Mouse (Mus musculus) urinary bladder, adult 18-20 months (tissue): Measurements from ENCODE around the gene Son.
"Not testable (repeated sequence)": the region's sequence is repeated elsewhere in the genome, so short reads cannot be mapped to it uniquely, and the experiment has no call there.

Experiments used
- DNase-seq, 2 experiments: peaks; one replicate each; pipeline ENCODE4 v3.0.0; 2022; ENCODE audit warnings: low spot score in 2 of 2, mixed read lengths in 2 of 2

Son gene

DNA sequence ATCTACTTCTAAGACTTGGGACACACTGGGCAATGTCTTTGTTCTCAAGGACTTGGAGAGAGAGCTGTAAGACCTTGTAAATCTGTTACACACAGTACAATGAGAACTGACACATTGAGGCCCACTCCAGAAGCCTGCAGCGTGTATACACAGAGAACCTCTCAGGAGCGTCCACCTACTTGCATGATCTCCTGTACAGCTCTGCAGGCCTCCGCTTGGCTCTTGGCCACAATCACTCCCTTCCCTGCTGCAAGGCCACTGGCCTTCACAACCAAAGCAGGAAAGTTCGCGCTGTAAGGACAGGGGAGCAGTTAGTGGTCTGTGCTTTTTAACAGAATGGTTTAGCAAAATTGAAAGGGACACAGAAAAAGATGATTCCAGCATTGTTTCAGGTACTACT is 8.1 kb upstream of the Son start:
- no peak for DNase-seq

DNA sequence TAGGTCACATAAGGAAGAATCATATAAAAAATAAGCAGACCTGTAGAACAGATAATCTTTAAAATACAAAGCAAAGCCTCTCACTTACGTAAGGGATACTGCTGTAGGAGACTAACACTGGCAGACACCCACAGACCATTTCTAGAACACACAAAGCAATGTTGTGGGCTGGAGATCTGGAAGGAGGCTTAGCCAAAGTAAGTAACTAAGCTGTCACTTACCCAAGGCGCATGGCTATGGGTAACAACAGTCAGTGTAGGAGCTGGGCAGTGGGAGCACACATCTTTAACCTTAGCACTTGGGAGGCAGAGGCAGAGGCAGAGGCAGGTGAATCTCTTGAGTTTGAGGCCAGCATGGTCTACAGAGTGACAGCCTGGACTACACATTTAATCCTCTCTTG is 7.7 kb upstream of the Son start:
- DNase-seq: no peak

DNA sequence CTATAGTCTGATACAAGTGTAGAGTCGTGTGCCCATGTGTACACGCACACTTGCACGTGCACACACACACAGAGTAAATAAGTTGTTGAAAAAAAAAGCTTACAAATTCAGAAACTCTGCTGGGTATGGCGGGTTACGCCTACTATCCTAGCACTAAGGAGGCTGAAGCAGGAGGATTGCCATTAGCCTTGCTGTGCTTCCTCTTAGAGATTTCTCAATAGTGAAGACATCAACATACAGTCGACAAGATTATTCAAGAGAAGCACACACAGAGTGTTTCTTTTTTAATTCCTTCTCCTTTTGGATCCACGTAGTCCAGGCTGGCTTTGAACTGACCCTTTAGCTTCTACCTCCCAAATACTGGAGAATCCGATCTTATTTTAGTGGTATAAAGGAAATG is 7.1 kb upstream of the Son start:
- DNase-seq: no peak

DNA sequence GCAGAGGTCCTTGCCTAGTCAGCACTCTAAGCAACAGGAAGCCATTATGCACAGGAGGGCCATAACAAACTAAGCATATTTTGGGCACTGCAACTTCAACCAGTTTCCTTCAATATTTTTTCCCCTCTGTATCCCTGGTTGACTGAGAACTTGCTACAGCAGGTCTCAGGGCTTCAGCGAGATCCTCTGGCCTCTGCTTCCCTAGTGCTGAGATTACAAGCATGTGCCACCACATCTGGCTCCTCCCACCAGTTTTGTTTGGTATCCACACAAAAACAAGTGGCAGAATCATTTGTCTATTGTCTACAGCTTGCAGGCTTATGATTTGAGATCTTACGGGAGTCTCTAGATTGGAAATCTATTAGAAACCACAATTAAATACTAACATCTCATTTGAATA is 2.4 kb upstream of the Son start:
- no peak for DNase-seq

DNA sequence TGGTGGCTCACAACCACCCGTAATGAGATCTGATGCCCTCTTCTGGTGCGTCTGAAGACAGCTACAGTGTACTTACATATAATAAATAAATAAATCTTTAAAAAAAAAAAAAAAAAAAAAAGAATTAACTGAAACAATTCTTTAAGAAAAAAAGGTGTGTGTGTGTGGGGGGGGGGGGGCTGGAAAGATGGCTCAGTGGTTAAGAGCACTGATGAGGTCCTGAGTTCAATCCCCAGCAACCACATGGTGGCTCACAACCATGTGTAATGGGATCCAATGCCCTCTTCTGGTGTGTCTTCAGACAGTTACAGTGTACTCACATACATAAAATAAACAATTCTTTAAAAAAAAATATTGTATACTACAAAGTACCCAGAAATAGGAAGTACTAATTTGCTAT is 1.9 kb upstream of the Son start:
- not testable (repeated sequence) for DNase-seq

DNA sequence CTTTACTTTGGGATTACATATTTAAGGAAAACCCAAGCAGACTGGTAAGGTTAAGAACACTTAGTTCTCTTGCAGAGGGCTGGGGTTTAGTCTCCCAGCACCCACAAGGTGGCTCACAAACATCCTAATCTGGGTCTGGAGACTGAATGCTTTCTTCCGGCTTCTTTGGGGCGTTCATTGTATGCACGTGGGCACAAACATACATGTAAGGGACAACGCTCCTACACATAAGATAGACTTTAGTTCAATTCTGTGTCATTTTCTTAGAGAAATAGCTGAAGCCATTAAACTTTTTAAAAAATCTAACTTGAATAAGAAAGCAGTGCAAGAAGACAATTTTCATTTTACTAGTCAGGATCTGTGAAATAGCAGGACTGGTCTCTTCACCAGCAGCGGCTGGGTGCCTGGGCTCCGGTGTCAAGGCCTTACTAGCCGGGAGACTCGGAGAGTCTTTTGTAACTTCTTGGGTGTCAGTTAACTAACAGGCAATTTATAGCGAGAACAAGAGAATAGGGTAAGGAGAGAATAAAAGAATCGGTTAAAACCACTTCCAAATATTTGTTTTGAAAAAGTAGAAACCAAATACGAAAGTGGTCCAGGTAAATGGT is 1.2 kb upstream of the Son start:
- DNase-seq: no peak

DNA sequence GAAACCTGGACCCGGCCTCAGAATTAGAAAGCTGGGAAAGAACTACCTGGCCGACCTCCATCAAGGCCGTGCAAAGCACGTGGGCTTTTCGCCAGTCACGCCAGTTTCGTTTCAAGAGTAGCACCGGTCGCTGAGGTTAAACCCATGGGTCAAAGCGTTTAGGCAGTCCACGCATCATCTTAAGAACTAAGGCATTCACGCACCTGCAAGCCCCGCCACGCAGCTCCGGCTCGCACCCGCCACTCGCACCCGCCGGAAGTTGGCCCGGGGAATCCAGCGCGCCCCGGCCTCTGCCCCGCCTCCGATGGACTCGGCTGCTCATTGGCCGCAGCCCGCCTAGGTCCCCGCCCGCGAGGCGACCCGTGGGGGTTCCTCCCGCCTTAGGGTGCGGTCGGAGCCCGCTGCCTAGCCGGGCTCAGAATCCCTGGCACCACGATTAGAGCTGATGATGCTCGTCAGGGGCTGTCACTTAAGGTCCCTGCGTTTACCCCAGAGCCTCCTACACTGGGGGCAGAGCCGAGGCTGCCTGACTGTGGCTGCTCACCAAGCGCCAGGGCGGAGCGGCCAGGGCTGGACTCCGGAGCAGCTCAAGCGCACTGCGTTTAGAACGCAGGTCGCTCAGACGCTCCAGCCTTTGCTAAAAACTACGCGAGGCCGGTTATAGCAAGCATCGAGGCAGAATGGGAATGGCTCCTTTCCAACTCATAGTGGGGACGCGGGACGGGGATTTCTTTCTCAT is 456 bp upstream of the Son start, which contains the start of gene Gart:
Gene Gart, minus strand, starts transcription at position 272 of the 739 bp plus-strand sequence.
- peak; percentile 88 to 93 for DNase-seq

DNA sequence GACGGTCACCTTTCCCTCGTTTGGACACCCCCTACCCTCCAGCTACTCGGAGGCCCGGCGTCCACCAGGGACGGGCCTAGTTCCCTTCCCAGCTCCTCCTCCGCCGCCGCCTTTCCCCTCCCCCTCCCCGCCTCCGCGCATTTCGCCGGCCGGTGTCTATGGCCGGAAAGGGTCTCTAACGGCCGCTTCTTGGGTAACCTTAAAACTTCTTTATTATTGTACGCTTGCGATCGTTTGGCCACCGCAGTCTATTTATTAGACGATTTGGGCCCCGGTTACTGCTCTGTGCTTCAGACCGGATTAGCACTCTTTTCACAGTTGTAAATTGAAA is 879 bp downstream of the Son start:
- peak; percentile 72 to 78 for DNase-seq

DNA sequence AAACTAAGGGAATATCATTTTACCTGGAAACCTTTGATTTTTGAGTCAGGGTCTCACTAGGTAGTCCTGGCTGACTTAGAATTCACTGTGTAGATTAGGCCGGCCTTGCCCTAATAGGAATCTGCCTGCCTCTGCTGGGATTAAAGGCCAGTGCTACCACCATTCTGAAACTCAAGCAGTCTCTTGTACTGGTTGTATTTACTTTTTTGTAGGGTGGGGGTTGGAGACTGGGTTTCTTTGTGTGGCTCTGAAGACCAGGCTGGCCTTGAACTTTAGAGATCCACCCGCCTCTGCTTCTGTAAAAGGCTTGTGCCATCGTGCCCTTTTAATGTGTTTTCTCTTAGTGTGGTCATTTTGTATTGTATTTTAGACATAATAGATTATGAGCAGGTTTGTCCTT is 1.9 kb downstream of the Son start:
- no peak for DNase-seq

DNA sequence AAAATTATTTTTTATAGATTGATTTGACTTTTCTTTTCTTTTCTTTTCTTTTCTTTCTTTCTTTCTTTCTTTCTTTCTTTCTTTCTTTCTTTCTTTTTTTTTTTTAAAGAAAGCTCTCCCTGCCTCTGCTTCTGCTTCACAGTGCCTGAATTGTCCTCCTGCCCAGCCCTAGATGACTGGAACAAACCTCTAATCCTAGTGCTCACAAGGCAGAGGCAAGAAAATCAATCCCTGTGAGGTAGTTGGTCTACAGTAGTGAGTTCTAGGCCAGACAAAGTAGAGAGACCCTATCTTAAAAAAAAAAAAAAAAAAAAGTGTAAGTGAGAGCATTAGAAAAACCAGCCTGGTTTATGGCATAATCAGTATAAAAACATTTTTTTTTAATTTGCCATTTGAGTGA is 2.5 kb downstream of the Son start:
- DNase-seq: no peak

DNA sequence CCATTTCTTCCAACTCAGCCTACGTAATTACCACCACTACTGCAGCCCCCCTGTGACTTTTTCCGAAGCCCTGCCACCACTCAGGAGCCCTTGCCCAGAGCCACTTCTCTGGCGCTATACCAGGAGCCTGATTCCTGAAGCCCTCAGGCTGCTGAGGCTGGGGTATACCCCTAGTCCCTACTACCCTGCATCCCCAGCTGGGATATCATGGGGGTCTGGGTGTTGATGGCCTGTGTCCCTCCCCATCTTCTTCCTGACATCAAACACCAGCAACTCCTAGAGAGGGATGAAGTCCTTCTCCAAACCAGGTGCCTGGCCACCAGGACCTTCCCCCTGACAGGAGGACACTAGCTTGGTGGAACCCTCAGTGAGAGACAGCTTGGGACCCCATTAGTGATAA is 4.9 kb downstream of the Son start:
- DNase-seq: no peak

DNA sequence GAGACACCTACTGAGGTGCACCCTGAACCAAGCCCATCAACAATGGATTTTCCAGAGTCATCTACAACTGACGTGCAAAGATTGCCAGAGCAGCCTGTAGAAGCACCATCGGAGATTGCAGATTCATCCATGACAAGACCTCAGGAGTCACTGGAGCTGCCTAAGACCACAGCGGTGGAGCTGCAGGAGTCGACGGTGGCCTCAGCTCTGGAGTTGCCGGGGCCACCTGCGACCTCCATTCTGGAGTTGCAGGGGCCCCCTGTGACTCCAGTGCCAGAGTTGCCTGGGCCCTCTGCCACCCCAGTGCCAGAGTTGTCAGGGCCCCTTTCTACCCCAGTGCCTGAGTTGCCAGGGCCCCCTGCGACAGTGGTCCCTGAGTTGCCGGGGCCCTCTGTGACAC is 8.0 kb downstream of the Son start:
- no peak for DNase-seq

DNA sequence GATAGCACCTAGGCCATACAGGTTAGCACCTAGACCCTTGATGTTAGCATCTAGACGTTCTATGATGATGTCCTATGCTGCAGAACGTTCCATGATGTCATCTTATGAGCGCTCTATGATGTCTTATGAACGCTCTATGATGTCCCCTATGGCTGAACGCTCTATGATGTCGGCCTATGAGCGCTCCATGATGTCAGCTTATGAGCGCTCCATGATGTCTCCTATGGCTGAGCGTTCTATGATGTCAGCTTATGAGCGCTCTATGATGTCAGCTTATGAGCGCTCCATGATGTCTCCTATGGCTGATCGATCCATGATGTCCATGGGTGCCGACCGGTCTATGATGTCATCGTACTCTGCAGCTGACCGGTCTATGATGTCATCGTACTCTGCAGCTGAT is 10.0 kb downstream of the Son start:
- no peak for DNase-seq

DNA sequence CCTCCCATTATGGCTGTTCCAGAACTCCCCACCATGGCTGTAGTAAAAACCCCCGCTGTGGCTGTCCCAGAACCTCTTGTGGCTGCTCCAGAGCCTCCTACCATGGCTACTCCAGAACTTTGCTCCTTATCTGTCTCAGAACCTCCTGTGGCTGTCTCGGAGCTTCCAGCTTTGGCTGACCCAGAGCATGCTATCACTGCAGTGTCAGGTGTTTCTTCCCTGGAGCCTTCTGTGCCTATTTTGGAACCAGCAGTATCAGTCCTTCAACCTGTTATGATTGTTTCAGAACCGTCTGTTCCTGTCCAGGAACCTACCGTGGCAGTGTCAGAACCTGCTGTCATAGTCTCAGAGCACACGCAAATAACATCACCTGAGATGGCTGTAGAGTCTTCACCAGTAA is 11.2 kb downstream of the Son start:
- DNase-seq: no peak

DNA sequence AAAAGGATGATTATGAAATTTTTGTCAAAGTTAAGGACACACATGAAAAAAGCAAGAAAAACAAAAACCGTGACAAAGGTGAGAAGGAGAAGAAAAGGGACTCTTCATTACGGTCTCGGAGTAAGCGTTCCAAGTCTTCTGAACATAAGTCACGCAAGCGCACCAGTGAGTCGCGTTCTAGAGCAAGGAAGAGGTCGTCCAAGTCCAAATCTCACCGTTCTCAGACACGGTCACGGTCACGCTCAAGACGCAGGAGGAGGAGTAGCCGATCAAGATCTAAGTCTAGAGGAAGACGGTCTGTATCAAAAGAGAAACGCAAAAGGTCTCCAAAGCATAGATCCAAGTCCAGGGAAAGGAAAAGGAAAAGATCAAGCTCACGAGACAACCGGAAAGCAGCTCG is 12.5 kb downstream of the Son start:
- DNase-seq: no peak

DNA sequence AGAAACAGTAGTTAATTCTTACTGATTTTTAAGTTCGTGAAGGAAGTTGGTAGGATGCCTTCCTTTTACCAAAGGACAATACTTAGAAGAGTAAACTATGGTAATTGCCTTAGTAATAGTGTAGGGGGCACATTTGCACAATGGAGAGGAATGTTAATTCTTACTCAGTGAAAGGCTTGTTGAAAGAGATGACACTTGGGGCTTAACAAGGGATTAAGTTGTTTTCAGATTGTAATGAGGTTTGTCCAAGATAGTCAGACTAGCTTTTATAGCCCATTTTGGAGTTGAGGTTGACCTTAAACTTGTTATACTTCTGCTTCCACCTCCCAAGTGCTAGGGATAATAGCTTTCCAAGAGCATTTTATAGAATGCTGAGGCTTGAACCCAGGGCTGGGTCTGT is 14.1 kb downstream of the Son start:
- no peak for DNase-seq

DNA sequence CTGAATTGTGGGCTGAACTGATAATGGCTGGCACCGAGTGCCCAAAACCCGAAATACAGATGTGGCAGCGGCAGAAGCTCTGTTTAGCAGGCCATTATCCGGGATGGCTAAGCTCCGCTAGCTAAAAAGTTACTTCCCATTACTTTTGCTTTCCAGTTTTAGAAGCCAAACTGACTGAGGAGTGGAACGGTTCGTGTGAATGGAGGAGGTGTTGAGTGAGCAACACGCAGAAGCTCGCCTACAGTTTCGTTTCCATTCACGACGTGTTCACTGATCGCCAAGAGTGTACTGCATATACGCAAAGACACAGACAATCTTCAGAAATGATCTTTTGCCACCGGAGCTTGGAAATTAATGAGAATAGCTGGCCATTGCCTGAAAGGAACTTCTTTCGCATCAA is 15.0 kb downstream of the Son start:
- no peak for DNase-seq

DNA sequence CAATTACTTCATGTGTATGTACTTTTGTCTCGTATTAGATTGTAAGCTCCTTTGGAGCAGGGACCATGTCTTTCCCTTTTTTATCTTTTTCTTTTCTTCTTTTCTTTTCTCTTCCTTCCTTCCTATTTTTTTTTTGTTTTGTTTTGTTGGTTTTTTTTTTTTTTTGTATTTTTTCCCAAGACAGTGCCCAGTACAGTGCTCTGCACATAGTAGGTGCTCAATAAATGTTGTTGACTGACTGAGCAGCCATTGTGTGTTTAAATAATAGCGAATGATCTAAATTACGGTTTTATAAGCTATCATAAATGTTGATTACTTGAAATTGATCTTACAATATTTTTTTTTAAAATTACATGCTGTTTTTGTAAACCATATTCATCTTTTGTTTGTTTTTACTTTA is 16.5 kb downstream of the Son start:
- no peak for DNase-seq

DNA sequence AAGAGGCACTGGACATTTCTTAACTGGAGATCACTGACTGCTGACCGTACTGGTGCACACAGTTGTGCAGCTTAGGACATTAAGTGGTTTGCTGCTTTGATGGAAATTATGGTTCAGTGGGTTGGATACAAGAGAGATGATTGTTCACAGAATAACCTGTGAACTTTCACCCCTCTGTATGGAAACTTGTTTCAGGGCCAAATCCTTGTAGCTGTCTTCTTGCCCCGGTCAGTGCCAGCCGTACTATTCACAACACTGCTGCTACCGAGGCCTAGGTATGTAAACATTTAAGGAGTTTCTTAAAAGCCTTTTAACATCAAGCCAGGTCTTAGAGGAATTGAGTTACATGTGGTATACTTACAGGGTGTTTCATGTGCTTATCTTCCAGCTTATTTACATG is 27.2 kb downstream of the Son start:
- no peak for DNase-seq

DNA sequence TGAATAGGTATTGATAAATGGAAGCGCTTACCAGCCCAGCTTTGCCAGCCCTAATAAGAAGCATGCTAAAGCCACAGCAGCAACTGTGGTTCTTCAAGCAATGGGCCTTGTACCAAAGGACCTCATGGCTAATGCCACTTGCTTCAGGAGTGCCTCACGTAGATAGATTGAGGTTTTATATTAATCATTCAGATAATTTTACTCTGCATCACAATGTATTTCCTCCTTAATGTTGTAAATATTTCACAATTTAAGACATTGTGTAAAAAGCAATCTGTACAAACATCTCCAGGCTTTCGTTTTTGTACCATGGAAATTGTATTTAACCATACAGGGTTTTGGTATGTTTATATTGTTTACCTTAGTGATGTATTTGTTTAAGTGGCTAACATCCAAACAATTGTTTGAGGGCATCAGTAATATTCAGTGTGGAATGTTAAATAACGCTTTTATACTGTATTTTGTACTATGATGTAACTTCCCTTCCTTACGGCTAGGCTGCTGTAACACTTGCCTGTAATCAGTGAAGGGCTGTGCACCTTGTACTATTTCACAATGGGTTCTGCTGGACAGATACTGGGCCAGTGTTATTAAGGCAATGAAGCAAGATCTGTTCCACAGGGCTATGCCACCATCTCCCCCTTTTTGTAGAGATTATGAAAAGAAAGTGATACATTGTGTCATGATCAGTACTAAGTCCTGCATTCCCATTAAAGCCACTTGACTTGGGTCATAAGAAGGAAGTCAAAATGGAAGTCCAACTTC is 31.0 kb downstream of the Son start:
- DNase-seq: no peak

DNA sequence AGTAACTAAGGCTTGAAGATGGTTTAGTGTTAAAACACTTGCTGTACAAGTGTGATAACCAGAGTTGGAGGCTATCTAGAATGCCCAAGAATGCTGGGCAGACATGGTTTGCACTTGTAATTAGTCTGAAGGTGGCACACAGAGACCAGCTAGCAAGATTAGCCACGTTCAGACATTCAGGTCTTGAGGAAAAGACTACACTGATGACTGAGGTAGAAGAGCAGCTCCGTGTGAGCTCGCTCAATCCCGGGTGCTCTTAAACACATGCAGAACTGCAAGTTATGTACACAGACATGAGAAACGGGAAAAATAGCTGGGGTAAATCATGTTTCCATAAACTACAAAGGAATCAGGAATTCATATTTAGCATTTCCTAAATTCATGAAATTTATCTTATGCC is 33.4 kb downstream of the Son start:
- no peak for DNase-seq

DNA sequence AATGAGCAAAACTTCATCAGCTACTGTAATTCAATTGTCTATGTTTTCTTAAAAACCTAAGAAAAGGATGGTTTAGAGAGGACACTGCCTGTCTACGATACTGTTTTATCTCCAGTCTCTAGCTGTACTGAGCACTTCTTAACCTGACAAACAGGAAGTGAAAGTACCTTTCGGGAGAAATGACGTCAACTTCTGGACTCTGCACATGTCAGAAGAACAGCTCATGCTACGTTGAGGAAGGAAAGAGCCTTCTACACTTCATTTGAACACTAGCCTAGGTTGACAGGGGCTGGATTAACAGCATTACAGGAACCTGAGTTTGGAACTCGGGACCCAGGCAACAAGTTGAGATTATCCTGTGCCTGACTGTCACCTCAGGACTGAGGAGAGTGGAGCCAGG is 38.2 kb downstream of the Son start:
- no peak for DNase-seq

DNA sequence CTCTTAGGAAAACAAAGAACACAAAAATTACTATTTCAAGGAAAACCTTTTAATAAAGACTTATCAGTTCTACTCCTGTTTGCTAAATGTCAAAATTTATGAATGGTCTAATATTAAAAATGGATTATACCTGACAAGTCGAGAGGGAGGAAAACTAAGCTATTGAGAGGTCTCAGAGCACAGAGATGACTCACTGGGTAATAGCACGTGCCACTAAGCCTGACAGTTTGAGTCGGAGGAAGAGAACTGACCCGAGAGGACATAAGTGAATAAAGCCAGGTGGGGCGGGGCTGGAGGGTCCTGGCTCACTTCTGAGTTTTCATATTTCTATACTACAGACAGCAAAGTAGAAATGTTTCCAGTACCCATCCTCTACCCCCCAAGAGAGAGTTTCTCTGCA is 39.1 kb downstream of the Son start:
- DNase-seq: no peak
